Mouse (Mus musculus) frontal cortex, postnatal 14 days (tissue): ENCODE measurements around the gene Slc4a4.

ENCODE experiments used
- DNase-seq, 2 experiments: peaks; one replicate each; pipeline ENCODE4 v3.0.0; 2022; ENCODE audit warnings: low spot score in 2 of 2

Slc4a4 gene

GRCm38 (mm10) chr5:89280312-89280863, 393.8 kb downstream of the Slc4a4 start:
- DNase-seq = no peak
